8 mouse cellular contexts compared by ENCODE assay signal in genomic region chr14:67613221-67613620, GRCm38 (mm10).
DNase-seq lines count a peak whose midpoint lies in the region; ATAC-seq and TF ChIP-seq lines count a peak whose summit lies in the region.

No protein-coding gene starts in this region.

- H3K9me3 ChIP-seq in embryonic facial prominence, embryonic 14.5 days (ENCODE audit: control insufficient read depth, low read length): no peaks in the 10 kb centered on the region
- H3K9me3 ChIP-seq in hindbrain, embryonic 16.5 days (ENCODE audit: control insufficient read depth, low read length): no peaks in the 10 kb centered on the region
- no peaks in the 10 kb centered on the region for H3K9me3 ChIP-seq in liver, embryonic 12.5 days (replicated peaks)

- DNase-seq in embryonic facial prominence, embryonic 14.5 days (ENCODE audit: low spot score): peak; percentile 81
- no peak for DNase-seq in right cerebral cortex, adult 18-20 months
- DNase-seq in layer of hippocampus, adult 2 months (ENCODE audit: low spot score in 2 of 2): no peak
- no peak for DNase-seq in thymus, adult 2 months
- no peak for DNase-seq in retina, embryonic 14.5 days (ENCODE audit: low spot score)

- peak overlapping the region; percentile 54 for H3K4me3 ChIP-seq in brown adipose tissue, adult 24 weeks (ENCODE audit: insufficient read depth, low read depth, low read length)
- peak overlapping the region; percentile 26 for H3K4me3 ChIP-seq in embryonic facial prominence, embryonic 14.5 days (ENCODE audit: low read depth, low read length)
- peak overlapping the region; percentile 3; the same call in 1 of the 2 replicates for H3K4me3 ChIP-seq in hindbrain, embryonic 16.5 days (ENCODE audit: low read length)
- H3K4me3 ChIP-seq in liver, embryonic 12.5 days: no peak overlapping the region
- no peak overlapping the region for H3K4me3 ChIP-seq in layer of hippocampus, adult 2 months
- H3K4me3 ChIP-seq in thymus, adult 2 months (ENCODE audit: control insufficient read depth, insufficient read depth, low read length): no peak overlapping the region

- peak; percentile 54 for ATAC-seq in embryonic facial prominence, embryonic 14.5 days (ENCODE audit: low read depth)
- no peak for ATAC-seq in hindbrain, embryonic 16.5 days
- no peak for ATAC-seq in liver, embryonic 12.5 days

- H3K27me3 ChIP-seq in embryonic facial prominence, embryonic 14.5 days (replicated peaks; ENCODE audit: control insufficient read depth, insufficient read depth, low read length): peaks cover 4% of the 10 kb centered on the region; the same call in 1 of the 2 replicates
- H3K27me3 ChIP-seq in hindbrain, embryonic 16.5 days (replicated peaks; ENCODE audit: control insufficient read depth, insufficient read depth, low read length): peaks cover 2% of the 10 kb centered on the region; the same call in 1 of the 2 replicates
- no peaks in the 10 kb centered on the region for H3K27me3 ChIP-seq in liver, embryonic 12.5 days (replicated peaks)
- H3K27me3 ChIP-seq in thymus, adult 2 months (ENCODE audit: control insufficient read depth, insufficient read depth, low read length): 0 out of 2 replicates have a peak, but pooled peaks cover 2% of the 10 kb centered on the region

- peak overlapping the region; percentile 65 for H3K27ac ChIP-seq in brown adipose tissue, adult 24 weeks (replicated peaks; ENCODE audit: low read depth, low read length)
- peak overlapping the region; percentile 66 for H3K27ac ChIP-seq in embryonic facial prominence, embryonic 14.5 days (replicated peaks; ENCODE audit: low read depth, low read length)
- H3K27ac ChIP-seq in hindbrain, embryonic 16.5 days (ENCODE audit: low read depth, low read length): no peak overlapping the region
- H3K27ac ChIP-seq in liver, embryonic 12.5 days: no peak overlapping the region
- H3K27ac ChIP-seq in layer of hippocampus, adult 2 months: no peak overlapping the region
- H3K27ac ChIP-seq in thymus, adult 2 months (ENCODE audit: control insufficient read depth, insufficient read depth, low read length): no peak overlapping the region

- TF ChIP-seq POLR2A in thymus, adult 2 months (IDR thresholded peaks at IDR 0.05; ENCODE audit: control insufficient read depth, extremely low read depth, insufficient read depth, low read length, poor library complexity): no peak

- 10% methylated on average over 14 of the region's 14 CpGs for WGBS in embryonic facial prominence, embryonic 14.5 days
- 32% methylated on average over 14 of the region's 14 CpGs for WGBS in hindbrain, embryonic 16.5 days
- 23% methylated on average over 14 of the region's 14 CpGs for WGBS in liver, embryonic 12.5 days (ENCODE audit: insufficient replicate concordance)
- 21% methylated on average over 14 of the region's 14 CpGs for WGBS in thymus, adult 2 months

- H3K4me2 ChIP-seq in embryonic facial prominence, embryonic 14.5 days (ENCODE audit: low read depth, low read length): peak overlapping the region; percentile 52
- H3K4me2 ChIP-seq in hindbrain, embryonic 16.5 days (ENCODE audit: low read length): peak overlapping the region; percentile 28
- H3K4me2 ChIP-seq in liver, embryonic 12.5 days: peak overlapping the region; percentile 42

- H3K9ac ChIP-seq in embryonic facial prominence, embryonic 14.5 days (ENCODE audit: low read depth, low read length): no peak overlapping the region
- no peak overlapping the region for H3K9ac ChIP-seq in hindbrain, embryonic 16.5 days (ENCODE audit: low read depth, low read length)
- no peak overlapping the region for H3K9ac ChIP-seq in liver, embryonic 12.5 days

- no peak for TF ChIP-seq CTCF in layer of hippocampus, adult 2 months (conservative IDR thresholded peaks at IDR 0.05)
- TF ChIP-seq CTCF in thymus, adult 2 months (IDR thresholded peaks at IDR 0.05; ENCODE audit: borderline replicate concordance, control insufficient read depth, extremely low read depth, insufficient read depth, low read length, poor library complexity): no peak

- peaks cover 10% of the 10 kb centered on the region; the same call in 1 of the 2 replicates for H3K4me1 ChIP-seq in brown adipose tissue, adult 24 weeks (ENCODE audit: control insufficient read depth, insufficient read depth, insufficient read length, low read length)
- peaks cover 34% of the 10 kb centered on the region for H3K4me1 ChIP-seq in embryonic facial prominence, embryonic 14.5 days (ENCODE audit: control insufficient read depth, insufficient read depth, low read length)
- H3K4me1 ChIP-seq in hindbrain, embryonic 16.5 days (ENCODE audit: control insufficient read depth, insufficient read depth, low read depth, low read length): peaks cover 4% of the 10 kb centered on the region
- no peaks in the 10 kb centered on the region for H3K4me1 ChIP-seq in liver, embryonic 12.5 days
- no peaks in the 10 kb centered on the region for H3K4me1 ChIP-seq in thymus, adult 2 months (replicated peaks; ENCODE audit: control insufficient read depth, insufficient read depth, low read length)

- H3K36me3 ChIP-seq in embryonic facial prominence, embryonic 14.5 days (ENCODE audit: control insufficient read depth, insufficient read depth, low read length): no peaks in the 10 kb centered on the region
- H3K36me3 ChIP-seq in hindbrain, embryonic 16.5 days (ENCODE audit: control insufficient read depth, insufficient read depth, low read length): no peaks in the 10 kb centered on the region
- no peaks in the 10 kb centered on the region for H3K36me3 ChIP-seq in liver, embryonic 12.5 days
- H3K36me3 ChIP-seq in thymus, adult 2 months (ENCODE audit: control insufficient read depth, insufficient read depth, low read length): no peaks in the 10 kb centered on the region

Comparison
In these comparisons a context has a peak if more than half of its experiments do, and no peak if none do; other contexts are left out.
1. H3K27ac ChIP-seq: peak in brown adipose tissue, adult 24 weeks (single experiment) and embryonic facial prominence, embryonic 14.5 days (single experiment); none in hindbrain, embryonic 16.5 days (single experiment), liver, embryonic 12.5 days (single experiment), layer of hippocampus, adult 2 months (single experiment) and thymus, adult 2 months (single experiment).
2. H3K4me3 ChIP-seq: peak in brown adipose tissue, adult 24 weeks (single experiment), embryonic facial prominence, embryonic 14.5 days (single experiment) and hindbrain, embryonic 16.5 days (single experiment); none in liver, embryonic 12.5 days (single experiment), layer of hippocampus, adult 2 months (single experiment) and thymus, adult 2 months (single experiment).
3. Peak in every context shown above with its lines, with median percentiles within 50 percentile points of each other: H3K4me2 ChIP-seq.